Mouse (Mus musculus) kidney, adult 10 weeks (tissue): ENCODE measurements around the gene Flnb. TPM values are rescaled to one million over a fixed set of nuclear protein-coding genes. Genes with fewer than 3 reads are reported as not detected.

ENCODE experiments used
- polyA plus RNA-seq: library from polyadenylated mRNA; stranded (reverse); fragments of 350-450 nt; fragmentation: Illumina TruSeq; extraction: RNeasy Lipid Tissue Mini Kit (QIAGEN cat#74804); gene quantifications from one replicate; pipeline ENCODE4 v1.2.3, GENCODE M21; 2014; ENCODE audit warnings: low read depth, low replicate concordance

The Flnb gene
- polyA plus RNA-seq = 6.3 TPM

DNA sequence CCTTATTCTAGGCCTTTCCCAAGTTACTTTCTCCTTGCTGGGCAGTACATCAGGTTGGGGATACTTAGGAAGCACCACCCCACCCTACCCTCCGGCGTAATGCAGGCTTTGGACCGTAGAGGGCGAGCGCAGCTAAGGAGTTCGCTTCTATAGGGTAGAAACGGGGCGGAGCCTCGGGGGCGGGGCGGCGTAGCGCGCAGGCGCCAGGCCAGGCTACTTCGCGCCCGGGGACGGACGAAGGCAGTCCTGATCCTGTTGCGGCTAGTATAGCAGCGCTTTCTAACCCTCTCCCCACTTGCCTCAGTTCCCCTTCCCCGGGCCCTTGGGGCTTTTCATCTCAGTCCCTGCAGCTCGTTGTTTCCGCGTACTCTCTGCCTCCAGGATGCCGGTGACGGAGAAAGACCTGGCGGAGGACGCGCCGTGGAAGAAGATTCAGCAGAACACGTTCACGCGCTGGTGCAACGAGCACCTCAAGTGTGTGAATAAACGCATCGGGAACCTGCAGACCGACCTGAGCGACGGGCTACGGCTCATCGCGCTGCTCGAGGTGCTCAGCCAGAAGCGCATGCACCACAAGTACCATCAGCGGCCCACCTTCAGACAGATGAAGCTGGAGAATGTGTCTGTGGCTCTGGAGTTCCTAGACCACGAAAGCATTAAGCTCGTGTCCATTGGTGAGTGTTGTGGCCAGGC lies at the start of gene Flnb:
Gene Flnb, plus strand, starts transcription at position 188 of the 693 bp plus-strand sequence.

DNA sequence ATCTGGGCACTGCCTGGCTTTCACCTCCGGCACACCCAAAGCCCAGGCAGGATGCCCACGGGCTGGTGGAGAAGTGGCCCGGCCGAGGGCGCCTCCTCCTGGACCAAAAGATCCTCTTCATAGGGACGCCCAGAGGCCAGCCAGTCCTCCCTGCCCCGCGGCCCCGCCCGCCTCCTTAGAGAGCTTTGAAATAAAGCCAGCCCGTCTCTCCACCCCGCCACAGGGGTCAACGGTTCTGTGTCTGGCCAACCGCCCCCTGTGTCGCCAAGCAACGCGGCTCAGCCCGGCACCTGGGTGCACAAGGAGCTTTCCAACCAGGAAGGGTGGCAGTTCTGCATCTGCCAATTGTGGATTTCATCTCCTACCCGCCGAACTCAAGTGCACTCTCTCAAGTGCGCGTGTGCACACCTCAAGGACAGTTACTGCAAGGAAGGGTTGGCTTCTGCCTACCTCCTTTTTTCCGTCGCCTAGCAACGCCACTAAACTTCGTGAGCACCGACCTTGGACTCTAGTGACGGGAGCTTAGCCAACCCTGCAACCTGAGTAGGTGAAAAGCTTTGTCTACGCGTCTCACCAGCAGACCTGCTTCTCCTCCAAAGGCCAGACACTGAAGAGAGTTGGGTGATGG lies 26.1 kb upstream of the Flnb start, which contains the start of gene Gm26661:
Gene Gm26661, plus strand, starts transcription at position 56 of the 628 bp plus-strand sequence.

DNA sequence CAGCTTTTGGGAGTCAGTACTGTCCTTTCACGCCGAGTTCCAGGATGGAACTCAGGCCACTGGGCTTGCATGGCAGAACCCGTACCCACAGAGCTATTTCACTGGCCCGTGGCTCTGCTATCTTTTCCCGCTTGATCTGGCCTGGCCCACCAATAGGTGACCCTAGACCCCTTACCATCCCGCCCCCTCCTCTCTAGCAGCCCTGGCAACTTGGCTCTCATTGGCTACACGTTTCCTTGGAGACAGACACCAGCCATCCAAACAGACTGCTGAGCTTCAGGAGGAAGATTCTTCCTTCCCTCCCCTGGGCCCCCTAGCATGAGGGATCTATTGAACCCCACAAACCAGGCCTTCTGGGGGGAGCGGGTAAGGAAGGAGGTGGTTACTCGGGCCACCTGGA lies 139.3 kb downstream of the Flnb start, which contains the start of gene Gm45521:
Gene Gm45521, plus strand, starts transcription at position 240 of the 400 bp plus-strand sequence.

DNA sequence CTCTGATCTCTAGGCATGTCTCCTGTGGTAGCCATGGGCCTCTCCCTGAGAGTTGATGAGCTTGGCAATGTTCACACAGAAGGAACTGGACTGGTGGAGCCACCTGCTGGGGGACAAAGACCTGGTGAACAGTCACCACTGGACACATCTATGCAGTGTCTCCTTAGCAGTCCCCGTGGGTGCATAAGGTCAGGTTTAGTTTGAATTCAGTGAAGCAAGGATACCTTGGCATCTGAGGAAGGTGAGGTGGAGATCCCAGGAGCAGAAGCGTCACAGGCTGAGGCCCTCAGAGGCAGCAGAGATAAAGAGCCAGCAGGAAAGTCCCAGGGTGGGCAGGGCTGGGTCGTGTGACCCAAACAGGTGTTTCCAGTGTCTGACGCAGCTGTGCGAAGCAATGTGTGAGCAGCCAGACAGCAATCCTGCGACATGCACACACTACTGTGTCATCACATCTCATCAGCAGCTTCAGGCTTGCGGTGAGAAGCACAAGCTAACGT lies 176.6 kb downstream of the Flnb start, which contains the start of gene Dnase1l3:
Gene Dnase1l3, minus strand, starts transcription at position 303 of the 497 bp plus-strand sequence.

Other genes starting within 250 kb of the Flnb start
- gene Gm3558, start 249.4 kb upstream of the Flnb start, polyA plus RNA-seq = 0.28 TPM
- not detected for gene Gm10338, start 222.4 kb upstream of the Flnb start, polyA plus RNA-seq
- not detected for gene Gm10128, start 174.0 kb upstream of the Flnb start, polyA plus RNA-seq
- not detected for gene Gm26661, start 26.4 kb upstream of the Flnb start, polyA plus RNA-seq
- gene Gm45521, start 139.3 kb downstream of the Flnb start, polyA plus RNA-seq = not detected
- gene Dnase1l3, start 176.6 kb downstream of the Flnb start, polyA plus RNA-seq = not detected
- gene Abhd6, start 184.9 kb downstream of the Flnb start, polyA plus RNA-seq = 15.3 TPM